17 mouse cellular contexts compared by ENCODE assay signal in genomic region chr1:86245301-86246085, GRCm38 (mm10). TPM values are rescaled to one million over a fixed set of nuclear protein-coding genes. Genes with fewer than 3 reads are reported as not detected.
DNase-seq lines count a peak whose midpoint lies in the region; ATAC-seq and TF ChIP-seq lines count a peak whose summit lies in the region.
"Had no signal": no experiment of that assay in that cellular context is flagged by ENCODE, and none has a peak within 500 bp of the region (broad histone marks: within the 10 kb centered on the region; RNA-seq: fewer than 3 reads in every experiment).

No protein-coding gene starts in this region.

- H3K9ac ChIP-seq in liver, postnatal 0 days (replicated peaks), result no peak overlapping the region
- H3K9ac ChIP-seq: limb, embryonic 15.5 days; midbrain, embryonic 15.5 days; neural tube, embryonic 12.5 days had no signal

- peak overlapping the region; percentile 55 for H3K27ac ChIP-seq in liver, postnatal 0 days (ENCODE audit: low read depth)
- H3K27ac ChIP-seq: midbrain, embryonic 15.5 days; neural tube, embryonic 12.5 days had no signal

- no peaks in the 10 kb centered on the region for H3K9me3 ChIP-seq in liver, postnatal 0 days (ENCODE audit: low read length)
- H3K9me3 ChIP-seq: limb, embryonic 15.5 days; midbrain, embryonic 15.5 days; neural tube, embryonic 12.5 days had no signal

- no peaks in the 10 kb centered on the region for H3K27me3 ChIP-seq in liver, postnatal 0 days (ENCODE audit: insufficient read depth, low read length)
- H3K27me3 ChIP-seq: limb, embryonic 15.5 days; midbrain, embryonic 15.5 days; neural tube, embryonic 12.5 days had no signal

- H3K4me2 ChIP-seq in liver, postnatal 0 days (ENCODE audit: low read depth, low read length), result no peak overlapping the region
- H3K4me2 ChIP-seq: limb, embryonic 15.5 days; midbrain, embryonic 15.5 days; neural tube, embryonic 12.5 days had no signal

- TF ChIP-seq EP300 in liver, postnatal 0 days (IDR thresholded peaks at IDR 0.05; ENCODE audit: low read depth), result peak; percentile 97

- no peaks in the 10 kb centered on the region for H3K36me3 ChIP-seq in liver, postnatal 0 days (replicated peaks; ENCODE audit: insufficient read depth, low read length)

- no peak overlapping the region for H3K4me3 ChIP-seq in liver, postnatal 0 days (ENCODE audit: low read depth, low read length)
- H3K4me3 ChIP-seq: erythroblast, embryonic 14.5 days; limb, embryonic 15.5 days; midbrain, embryonic 15.5 days; neural tube, embryonic 12.5 days had no signal

- ATAC-seq in liver, postnatal 0 days, result peak; percentile 92
- ATAC-seq: hindbrain, embryonic 16.5 days; midbrain, embryonic 15.5 days had no signal

- TF ChIP-seq CTCF in liver, postnatal 0 days (IDR thresholded peaks at IDR 0.05; ENCODE audit: low read depth), result no peak

- intact Hi-C loops in left cerebral cortex, postnatal 4 days (cut with DNase I), result no loop called here

- DNase-seq in left cerebral cortex, adult 11 months (ENCODE audit: low spot score), result peak; percentile 38
- no peak for DNase-seq in left cerebral cortex, postnatal 4 days
- DNase-seq in brain, adult 2 months (ENCODE audit: low read depth, low spot score), result peak; percentile 86
- peak; percentile 53 to 62 for DNase-seq in left cerebral cortex, adult 9 months (ENCODE audit: low spot score in 2 of 2)
- DNase-seq in liver, postnatal 0 days, result no peak
- DNase-seq in heart, adult 9 months (ENCODE audit: low spot score in 2 of 2), result no peak
- DNase-seq in ovary, adult 18-20 months (ENCODE audit: low spot score), result no peak
- DNase-seq: cerebellum, adult 9-11 months; heart, adult 18-20 months; kidney, adult 18-20 months; kidney, postnatal 4 days had no signal

- peaks cover 13% of the 10 kb centered on the region for H3K4me1 ChIP-seq in liver, postnatal 0 days (ENCODE audit: insufficient read depth)
- H3K4me1 ChIP-seq: midbrain, embryonic 15.5 days; neural tube, embryonic 12.5 days had no signal

- 70% methylated on average over 6 of the region's 6 CpGs for WGBS in liver, postnatal 0 days (ENCODE audit: insufficient replicate concordance)

RNA-seq across cellular contexts. Expression of gene B3gnt7, which starts 57.1 kb away (rescaled TPM):
- total RNA-seq in left cerebral cortex, postnatal 4 days (2021), result 10 to 100 TPM; 10.0 to 10.6 TPM
- 0.46 and 1.0 TPM in 2 replicates for polyA plus RNA-seq in liver, postnatal 0 days (2015; fragmentation: Nextera tagmentation; extraction: Ambion mirVana)
- total RNA-seq: gastrocnemius, adult 18-20 months had no signal

Comparison
In these comparisons a context has a peak if more than half of its experiments do, and no peak if none do; other contexts are left out.
1. DNase-seq: peak in left cerebral cortex, adult 11 months (single experiment), brain, adult 2 months (single experiment) and left cerebral cortex, adult 9 months (2 of 2); none in left cerebral cortex, postnatal 4 days (single experiment), liver, postnatal 0 days (single experiment), heart, adult 9 months (0 of 2) and ovary, adult 18-20 months (single experiment).